Mouse (Mus musculus): ENCODE measurements around the gene Zc3h13. TPM values are rescaled to one million over a fixed set of nuclear protein-coding genes. Genes with fewer than 3 reads are reported as not detected.

Zc3h13 gene
- 34.5 and 34.6 TPM in 2 replicates for polyA plus RNA-seq (2014; fragmentation: Nextera tagmentation; extraction: Ambion mirVana)

GRCm38 (mm10) chr14:75284193-75284915 lies at the start of gene Zc3h13:
Gene Zc3h13, plus strand, starts transcription at chr14:75284373.
- Histone ChIP-seq H3K4me3 (replicated peaks; ENCODE audit: low read length) (peak within 1 kb of the TSS; percentile 100), H3K4me1 (replicated peaks; ENCODE audit: control insufficient read depth, insufficient read depth, low read length) (peaks cover 15% of the 10 kb centered on the region), H3K27ac (peak within 1 kb of the TSS; percentile 90), H3K9ac (peak within 1 kb of the TSS; percentile 97), H3K36me3 (replicated peaks; ENCODE audit: control insufficient read depth, insufficient read depth) (no peaks in the 10 kb centered on the region), H3K4me2 (replicated peaks) (peak within 1 kb of the TSS; percentile 93), H3K9me3 (ENCODE audit: control insufficient read depth, low read length) (no peaks in the 10 kb centered on the region), H3K27me3 (ENCODE audit: control insufficient read depth, insufficient read depth, low read length) (no peaks in the 10 kb centered on the region)
- under 1% methylated on average over 61 of the region's 61 CpGs for WGBS
- ATAC-seq (ENCODE audit: low FRiP score) (peak; percentile 98), DNase-seq (ENCODE audit: low spot score) (peak; percentile 97)

- Histone ChIP-seq H3K27me3 (ENCODE audit: control insufficient read depth, insufficient read depth, low read length) (no peaks in the 10 kb centered on the region), H3K36me3 (replicated peaks; ENCODE audit: control insufficient read depth, insufficient read depth) (no peaks in the 10 kb centered on the region), H3K4me1 (replicated peaks; ENCODE audit: control insufficient read depth, insufficient read depth, low read length) (peaks cover 11% of the 10 kb centered on the region; the same call in 1 of the 2 replicates), H3K4me3 (replicated peaks; ENCODE audit: low read length) (no peak overlapping the region), H3K4me2 (replicated peaks) (peak overlapping the region; percentile 37), H3K27ac (peak overlapping the region; percentile 33), H3K9me3 (ENCODE audit: control insufficient read depth, low read length) (no peaks in the 10 kb centered on the region), H3K9ac (no peak overlapping the region)
- WGBS: 75% methylated on average over 8 of the region's 8 CpGs
- ATAC-seq (ENCODE audit: low FRiP score): peak; percentile 37; the same call in 1 of the 2 replicates
- DNase-seq (ENCODE audit: low spot score): no peak
Measured at GRCm38 (mm10) chr14:75235552-75235951, 48.6 kb upstream of the Zc3h13 start.

GRCm38 (mm10) chr14:75235955-75236635 lies 48.1 kb upstream of the Zc3h13 start:
- 17% methylated on average over 9 of the region's 9 CpGs for WGBS
- Histone ChIP-seq H3K9ac (no peak overlapping the region), H3K27me3 (ENCODE audit: control insufficient read depth, insufficient read depth, low read length) (no peaks in the 10 kb centered on the region), H3K36me3 (replicated peaks; ENCODE audit: control insufficient read depth, insufficient read depth) (no peaks in the 10 kb centered on the region), H3K27ac (peak overlapping the region; percentile 33), H3K4me1 (replicated peaks; ENCODE audit: control insufficient read depth, insufficient read depth, low read length) (peaks cover 11% of the 10 kb centered on the region; the same call in 1 of the 2 replicates), H3K4me2 (replicated peaks) (peak overlapping the region; percentile 37), H3K9me3 (ENCODE audit: control insufficient read depth, low read length) (no peaks in the 10 kb centered on the region), H3K4me3 (replicated peaks; ENCODE audit: low read length) (no peak overlapping the region)
- DNase-seq (ENCODE audit: low spot score) (peak; percentile 73), ATAC-seq (ENCODE audit: low FRiP score) (peak; percentile 83; the same call in 1 of the 2 replicates)

- Histone ChIP-seq H3K27ac (peak overlapping the region; percentile 33), H3K36me3 (replicated peaks; ENCODE audit: control insufficient read depth, insufficient read depth) (no peaks in the 10 kb centered on the region), H3K4me3 (replicated peaks; ENCODE audit: low read length) (no peak overlapping the region), H3K27me3 (ENCODE audit: control insufficient read depth, insufficient read depth, low read length) (no peaks in the 10 kb centered on the region), H3K4me2 (replicated peaks) (0 out of 2 replicates have a peak overlapping the region, but pooled peaks have one; percentile 37), H3K9me3 (ENCODE audit: control insufficient read depth, low read length) (no peaks in the 10 kb centered on the region), H3K4me1 (replicated peaks; ENCODE audit: control insufficient read depth, insufficient read depth, low read length) (peaks cover 11% of the 10 kb centered on the region; the same call in 1 of the 2 replicates), H3K9ac (no peak overlapping the region)
- no peak for DNase-seq (ENCODE audit: low spot score)
- 67% methylated on average over 4 of the region's 4 CpGs for WGBS
- ATAC-seq (ENCODE audit: low FRiP score): no peak
Measured at GRCm38 (mm10) chr14:75236636-75237003, 47.6 kb upstream of the Zc3h13 start.

GRCm38 (mm10) chr14:75237096-75237495 lies 47.1 kb upstream of the Zc3h13 start:
- ATAC-seq (ENCODE audit: low FRiP score) (no peak), DNase-seq (ENCODE audit: low spot score) (no peak)
- H3K4me2 ChIP-seq (replicated peaks): no peak overlapping the region
- peaks cover 11% of the 10 kb centered on the region; the same call in 1 of the 2 replicates for H3K4me1 ChIP-seq (replicated peaks; ENCODE audit: control insufficient read depth, insufficient read depth, low read length)
- no peak overlapping the region for H3K4me3 ChIP-seq (replicated peaks; ENCODE audit: low read length)
- 72% methylated on average over 8 of the region's 8 CpGs for WGBS
- 0 out of 2 replicates have a peak overlapping the region, but pooled peaks have one; percentile 33 for H3K27ac ChIP-seq
- no peaks in the 10 kb centered on the region for H3K36me3 ChIP-seq (replicated peaks; ENCODE audit: control insufficient read depth, insufficient read depth)
- no peak overlapping the region for H3K9ac ChIP-seq
- no peaks in the 10 kb centered on the region for H3K27me3 ChIP-seq (ENCODE audit: control insufficient read depth, insufficient read depth, low read length)
- no peaks in the 10 kb centered on the region for H3K9me3 ChIP-seq (ENCODE audit: control insufficient read depth, low read length)

- no peaks in the 10 kb centered on the region for H3K36me3 ChIP-seq (replicated peaks; ENCODE audit: control insufficient read depth, insufficient read depth)
- peaks cover 11% of the 10 kb centered on the region; the same call in 1 of the 2 replicates for H3K4me1 ChIP-seq (replicated peaks; ENCODE audit: control insufficient read depth, insufficient read depth, low read length)
- no peaks in the 10 kb centered on the region for H3K9me3 ChIP-seq (ENCODE audit: control insufficient read depth, low read length)
- no peak overlapping the region for H3K27ac ChIP-seq
- no peak overlapping the region for H3K4me2 ChIP-seq (replicated peaks)
- no peak for DNase-seq (ENCODE audit: low spot score)
- WGBS: 86% methylated on average over 6 of the region's 6 CpGs
- no peak overlapping the region for H3K4me3 ChIP-seq (replicated peaks; ENCODE audit: low read length)
- no peaks in the 10 kb centered on the region for H3K27me3 ChIP-seq (ENCODE audit: control insufficient read depth, insufficient read depth, low read length)
- no peak for ATAC-seq (ENCODE audit: low FRiP score)
- no peak overlapping the region for H3K9ac ChIP-seq
Measured at GRCm38 (mm10) chr14:75238054-75238692, 46.0 kb upstream of the Zc3h13 start.

- Histone ChIP-seq H3K4me2 (replicated peaks) (no peak within 1 kb of the TSS), H3K27me3 (ENCODE audit: control insufficient read depth, insufficient read depth, low read length) (no peaks in the 10 kb centered on the region), H3K4me1 (replicated peaks; ENCODE audit: control insufficient read depth, insufficient read depth, low read length) (no peaks in the 10 kb centered on the region), H3K27ac (no peak within 1 kb of the TSS), H3K4me3 (replicated peaks; ENCODE audit: low read length) (no peak within 1 kb of the TSS), H3K9me3 (ENCODE audit: control insufficient read depth, low read length) (no peaks in the 10 kb centered on the region), H3K36me3 (replicated peaks; ENCODE audit: control insufficient read depth, insufficient read depth) (no peaks in the 10 kb centered on the region), H3K9ac (no peak within 1 kb of the TSS)
- DNase-seq (ENCODE audit: low spot score): no peak
- ATAC-seq (ENCODE audit: low FRiP score): no peak
- WGBS: 86% methylated on average over 5 of the region's 5 CpGs
Measured at GRCm38 (mm10) chr14:75242087-75242486, 42.1 kb upstream of the Zc3h13 start, which contains the start of gene Cpb2. Gene Cpb2, plus strand, starts transcription at chr14:75242287.

- Histone ChIP-seq H3K27me3 (ENCODE audit: control insufficient read depth, insufficient read depth, low read length) (no peaks in the 10 kb centered on the region), H3K4me2 (replicated peaks) (no peak overlapping the region), H3K4me1 (replicated peaks; ENCODE audit: control insufficient read depth, insufficient read depth, low read length) (no peaks in the 10 kb centered on the region), H3K9ac (no peak overlapping the region), H3K27ac (no peak overlapping the region), H3K9me3 (ENCODE audit: control insufficient read depth, low read length) (no peaks in the 10 kb centered on the region), H3K36me3 (replicated peaks; ENCODE audit: control insufficient read depth, insufficient read depth) (no peaks in the 10 kb centered on the region), H3K4me3 (replicated peaks; ENCODE audit: low read length) (no peak overlapping the region)
- ATAC-seq (ENCODE audit: low FRiP score) (no peak), DNase-seq (ENCODE audit: low spot score) (no peak)
- 85% methylated on average over 11 of the region's 11 CpGs for WGBS
Measured at GRCm38 (mm10) chr14:75246024-75247000, 37.9 kb upstream of the Zc3h13 start.

Measured in hindbrain, embryonic 14.5 days (tissue).